Mouse (Mus musculus): ENCODE measurements at regions not wholly inside any gene's neighbourhood (a gene's known extent, or its start where the extent isn't known, plus 50 kb on each side); places are given as distances from the start of the nearest gene placed in this dataset.
A peak's percentile ranks its signal among the peaks of the same experiment; 100 is the strongest.

- DNase-seq = peak; percentile 69
Observed at GRCm38 (mm10) chr3:53393945-53394344, 69.2 kb downstream of the Nhlrc3 start.

GRCm38 (mm10) chr3:53381704-53382581 is 81.2 kb downstream of the Nhlrc3 start:
- peak; percentile 62 for DNase-seq

GRCm38 (mm10) chr3:53379519-53380181 is 83.5 kb downstream of the Nhlrc3 start:
- peak; percentile 42 for DNase-seq

GRCm38 (mm10) chr3:53376864-53377447 is 86.2 kb downstream of the Nhlrc3 start:
- peak; percentile 29 for DNase-seq

GRCm38 (mm10) chr3:53372887-53373286 is 90.2 kb downstream of the Nhlrc3 start:
- peak; percentile 53 for DNase-seq

GRCm38 (mm10) chr3:53371910-53372309 is 91.2 kb downstream of the Nhlrc3 start:
- peak; percentile 43 for DNase-seq

- no peak for DNase-seq
Observed at GRCm38 (mm10) chr3:53361202-53361601, 101.9 kb downstream of the Nhlrc3 start.

GRCm38 (mm10) chr3:53353693-53354092 is 109.4 kb downstream of the Nhlrc3 start:
- no peak for DNase-seq

GRCm38 (mm10) chr3:53353282-53353681 is 109.8 kb downstream of the Nhlrc3 start:
- no peak for DNase-seq

- DNase-seq = peak; percentile 66
Observed at GRCm38 (mm10) chr3:53343638-53344037, 119.5 kb downstream of the Nhlrc3 start.

- peak; percentile 58 for DNase-seq
Observed at GRCm38 (mm10) chr3:53341304-53342206, 121.6 kb downstream of the Nhlrc3 start.

- DNase-seq = peak; percentile 28
Observed at GRCm38 (mm10) chr3:53338571-53338970, 124.6 kb downstream of the Nhlrc3 start.

GRCm38 (mm10) chr3:53334051-53334450 is 129.1 kb downstream of the Nhlrc3 start:
- DNase-seq = peak; percentile 65

GRCm38 (mm10) chr3:53329528-53329927 is 133.6 kb downstream of the Nhlrc3 start:
- no peak for DNase-seq

- peak; percentile 75 for DNase-seq
Observed at GRCm38 (mm10) chr3:53327424-53327823, 135.7 kb downstream of the Nhlrc3 start.

- no peak for DNase-seq
Observed at GRCm38 (mm10) chr3:53326967-53327366, 136.2 kb downstream of the Nhlrc3 start.

- DNase-seq = peak; percentile 55
Observed at GRCm38 (mm10) chr3:53325080-53325479, 138.1 kb downstream of the Nhlrc3 start.

GRCm38 (mm10) chr3:53324386-53324785 is 138.7 kb downstream of the Nhlrc3 start:
- DNase-seq = peak; percentile 29

- DNase-seq = peak; percentile 44
Observed at GRCm38 (mm10) chr3:53315449-53315848, 147.7 kb downstream of the Nhlrc3 start.
